Mouse (Mus musculus) MEL (cell line): Measurements from ENCODE around the gene Ugt1a6b. TPM values are rescaled to one million over a fixed set of nuclear protein-coding genes. Genes with fewer than 3 reads are reported as not detected.

Experiments
- DNase-seq: peaks from one replicate; pipeline ENCODE4 v3.0.0; 2011; ENCODE audit warnings: low read depth, low spot score
- H3K27ac ChIP-seq: 2 replicates; pipeline ENCODE4 v1.5.1; 2012; ENCODE audit warnings: low read depth, mild to moderate bottlenecking, control low read depth, low read length, moderate library complexity; ENCODE audit not compliant: control insufficient read depth
- H3K27me3 ChIP-seq, 2 experiments: fragments of 150-350 bp in 1 of 2; sonication (generic) in 1 of 2; 2 replicates each; pipeline ENCODE4 v1.6.1; 2012; ENCODE audit warnings: low read length in 2 of 2, mild to moderate bottlenecking in 2 of 2, improper control_type of control experiment in 1 of 2, moderate library complexity in 1 of 2; ENCODE audit not compliant: insufficient read depth in 2 of 2, control insufficient read depth in 1 of 2
- H3K36me3 ChIP-seq, 2 experiments: 2 replicates each; pipeline ENCODE4 v1.6.1; 2012 to 2014; ENCODE audit warnings: low read length in 2 of 2, improper control_type of control experiment in 1 of 2, inconsistent platforms in 1 of 2, mild to moderate bottlenecking in 1 of 2; ENCODE audit not compliant: insufficient read depth in 2 of 2, control insufficient read depth in 1 of 2
- H3K4me1 ChIP-seq, 2 experiments: fragments of 150-350 bp in 1 of 2; sonication (generic) in 1 of 2; 2 replicates each; pipeline ENCODE4 v1.6.1; 2012; ENCODE audit warnings: low read length in 2 of 2, improper control_type of control experiment in 1 of 2, mild to moderate bottlenecking in 1 of 2; ENCODE audit not compliant: insufficient read depth in 2 of 2, control insufficient read depth in 1 of 2
- H3K4me3 ChIP-seq, 2 experiments: fragments of 150-350 bp in 1 of 2; sonication (generic) in 1 of 2; 2 replicates each; pipeline ENCODE4 v1.5.1; 2012; ENCODE audit warnings: low read depth in 2 of 2, low read length in 2 of 2, mild to moderate bottlenecking in 2 of 2, moderate library complexity in 2 of 2, control low read depth in 1 of 2, improper control_type of control experiment in 1 of 2; ENCODE audit not compliant: control insufficient read depth in 1 of 2, insufficient read depth in 1 of 2
- H3K79me2 ChIP-seq: 2 replicates; pipeline ENCODE4 v1.6.1; 2012; ENCODE audit warnings: mild to moderate bottlenecking, low read length, moderate library complexity; ENCODE audit not compliant: control insufficient read depth, poor library complexity, insufficient read depth
- H3K9ac ChIP-seq: 2 replicates; pipeline ENCODE4 v1.6.1; 2012; ENCODE audit warnings: low read depth, mild to moderate bottlenecking, control low read depth, low read length, moderate library complexity; ENCODE audit not compliant: control insufficient read depth, poor library complexity, severe bottlenecking
- H3K9me3 ChIP-seq: fragments of 150-350 bp; sonication (generic); replicated peaks from 2 replicates; pipeline ENCODE4 v1.6.1; 2012; ENCODE audit warnings: mild to moderate bottlenecking, low read length, improper control_type of control experiment, moderate library complexity; ENCODE audit not compliant: insufficient read depth
- BHLHE40 ChIP-seq: IDR thresholded peaks from 2 replicates; pipeline ENCODE4 v1.6.1; 2012; ENCODE audit warnings: low read depth, mild to moderate bottlenecking, inconsistent platforms, low read length, improper control_type of control experiment, borderline replicate concordance
- CHD1 ChIP-seq: IDR thresholded peaks from 2 replicates; pipeline ENCODE4 v1.6.1; 2012; ENCODE audit warnings: low read depth, mild to moderate bottlenecking, inconsistent platforms, low read length, improper control_type of control experiment
- CHD2 ChIP-seq: IDR thresholded peaks from 2 replicates; pipeline ENCODE4 v1.6.1; 2011; ENCODE audit warnings: low read length, improper control_type of control experiment
- CTCF ChIP-seq, 3 experiments: IDR thresholded peaks in 2 of 3; conservative IDR thresholded peaks in 1 of 3; 2 replicates each; pipeline ENCODE4 v1.5.1; 2011 to 2012; ENCODE audit warnings: low read length in 3 of 3, low read depth in 2 of 3, mild to moderate bottlenecking in 2 of 3, improper control_type of control experiment in 1 of 3, inconsistent platforms in 1 of 3, mixed read lengths in 1 of 3, moderate library complexity in 1 of 3; ENCODE audit not compliant: control insufficient read depth in 1 of 3, insufficient read depth in 1 of 3, poor library complexity in 1 of 3, severe bottlenecking in 1 of 3
- E2F4 ChIP-seq: IDR thresholded peaks from 2 replicates; pipeline ENCODE4 v1.6.1; 2011; ENCODE audit warnings: low read depth, low read length, improper control_type of control experiment, borderline replicate concordance
- ELF1 ChIP-seq: IDR thresholded peaks from 2 replicates; pipeline ENCODE4 v1.6.1; 2014; ENCODE audit warnings: low read depth, mild to moderate bottlenecking, inconsistent platforms, low read length, improper control_type of control experiment, moderate library complexity
- EP300 ChIP-seq, 2 experiments: IDR thresholded peaks; 2 replicates each; pipeline ENCODE4 v1.6.1; 2011; ENCODE audit warnings: improper control_type of control experiment in 2 of 2, low read length in 2 of 2, low read depth in 1 of 2, mild to moderate bottlenecking in 1 of 2
- GABPA ChIP-seq: IDR thresholded peaks from 2 replicates; pipeline ENCODE4 v1.6.1; 2012; ENCODE audit warnings: low read depth, mild to moderate bottlenecking, inconsistent platforms, low read length, improper control_type of control experiment, moderate library complexity
- GATA1 ChIP-seq: IDR thresholded peaks from 2 replicates; pipeline ENCODE4 v1.6.1; 2011; ENCODE audit warnings: low read depth, low read length, improper control_type of control experiment
- JUND ChIP-seq: IDR thresholded peaks from 2 replicates; pipeline ENCODE4 v1.6.1; 2011; ENCODE audit warnings: low read depth, mild to moderate bottlenecking, improper control_type of control experiment, low read length
- KAT2A ChIP-seq: conservative IDR thresholded peaks from 2 replicates; pipeline ENCODE4 v1.6.1; 2012; ENCODE audit warnings: low read depth, low read length, improper control_type of control experiment, inconsistent platforms
- MAFK ChIP-seq: IDR thresholded peaks from 2 replicates; pipeline ENCODE4 v1.6.1; 2011; ENCODE audit warnings: low read depth, mild to moderate bottlenecking, low read length, improper control_type of control experiment, borderline replicate concordance
- MAX ChIP-seq: IDR thresholded peaks from 2 replicates; pipeline ENCODE4 v1.6.1; 2011; ENCODE audit warnings: low read length, improper control_type of control experiment
- MAZ ChIP-seq: IDR thresholded peaks from 2 replicates; pipeline ENCODE4 v1.6.1; 2012; ENCODE audit warnings: low read depth, mild to moderate bottlenecking, inconsistent platforms, low read length, improper control_type of control experiment
- MEF2A ChIP-seq: IDR thresholded peaks from 2 replicates; pipeline ENCODE4 v1.6.1; 2014; ENCODE audit warnings: low read depth, mild to moderate bottlenecking, inconsistent platforms, low read length, improper control_type of control experiment; ENCODE audit not compliant: poor library complexity, insufficient replicate concordance, severe bottlenecking; ENCODE audit errors: extremely low read depth
- MXI1 ChIP-seq: IDR thresholded peaks from 2 replicates; pipeline ENCODE4 v1.6.1; 2011; ENCODE audit warnings: mild to moderate bottlenecking, low read depth, low read length, improper control_type of control experiment
- MYB ChIP-seq: IDR thresholded peaks from 2 replicates; pipeline ENCODE4 v1.6.1; 2011; ENCODE audit warnings: mild to moderate bottlenecking, low read depth, low read length, improper control_type of control experiment
- MYC ChIP-seq: IDR thresholded peaks from 2 replicates; pipeline ENCODE4 v1.6.1; 2011; ENCODE audit warnings: low read depth, mild to moderate bottlenecking, low read length, improper control_type of control experiment, moderate library complexity
- NELFE ChIP-seq: IDR thresholded peaks from 2 replicates; pipeline ENCODE4 v1.6.1; 2011; ENCODE audit warnings: low read depth, low read length, improper control_type of control experiment
- NRF1 ChIP-seq: IDR thresholded peaks from 2 replicates; pipeline ENCODE4 v1.6.1; 2014; ENCODE audit warnings: low read depth, mild to moderate bottlenecking, inconsistent platforms, low read length, improper control_type of control experiment, moderate library complexity; ENCODE audit not compliant: poor library complexity, insufficient read depth, severe bottlenecking
- POLR2A ChIP-seq, 2 experiments: IDR thresholded peaks; 2 replicates each; pipeline ENCODE4 v1.6.1; 2011 to 2012; ENCODE audit warnings: low read length in 2 of 2, mild to moderate bottlenecking in 2 of 2, control low read depth in 1 of 2, improper control_type of control experiment in 1 of 2, low read depth in 1 of 2, moderate library complexity in 1 of 2; ENCODE audit not compliant: control insufficient read depth in 1 of 2, insufficient read depth in 1 of 2, poor library complexity in 1 of 2
- POLR2AphosphoS2 ChIP-seq: IDR thresholded peaks from 2 replicates; pipeline ENCODE4 v1.6.1; 2011; ENCODE audit warnings: low read length, improper control_type of control experiment
- POLR2AphosphoS5 ChIP-seq: IDR thresholded peaks from 2 replicates; pipeline ENCODE4 v1.6.1; 2012; ENCODE audit warnings: low read depth, borderline replicate concordance, mild to moderate bottlenecking, inconsistent platforms, low read length, moderate library complexity, mixed read lengths
- SIN3A ChIP-seq: IDR thresholded peaks from 2 replicates; pipeline ENCODE4 v1.6.1; 2012; ENCODE audit warnings: low read length, improper control_type of control experiment, inconsistent platforms
- SMC3 ChIP-seq: IDR thresholded peaks from 2 replicates; pipeline ENCODE4 v1.6.1; 2011; ENCODE audit warnings: low read depth, low read length, improper control_type of control experiment
- TAL1 ChIP-seq: IDR thresholded peaks from 2 replicates; pipeline ENCODE4 v1.6.1; 2012; ENCODE audit warnings: mild to moderate bottlenecking, inconsistent platforms, low read length, moderate library complexity, mixed read lengths
- TCF12 ChIP-seq: IDR thresholded peaks from 2 replicates; pipeline ENCODE4 v1.6.1; 2014; ENCODE audit warnings: low read depth, mild to moderate bottlenecking, inconsistent platforms, low read length, improper control_type of control experiment, moderate library complexity
- UBTF ChIP-seq: IDR thresholded peaks from 2 replicates; pipeline ENCODE4 v1.6.1; 2012; ENCODE audit warnings: low read depth, mild to moderate bottlenecking, inconsistent platforms, low read length, improper control_type of control experiment, moderate library complexity, borderline replicate concordance; ENCODE audit not compliant: insufficient read depth
- ZC3H11A ChIP-seq: IDR thresholded peaks from 2 replicates; pipeline ENCODE4 v1.6.1; 2012; ENCODE audit warnings: low read depth, mild to moderate bottlenecking, inconsistent platforms, low read length, improper control_type of control experiment
- ZMIZ1 ChIP-seq: IDR thresholded peaks from 2 replicates; pipeline ENCODE4 v1.6.1; 2012; ENCODE audit warnings: low read depth, mild to moderate bottlenecking, inconsistent platforms, low read length, improper control_type of control experiment, moderate library complexity
- polyA plus RNA-seq, 2 experiments: library from polyadenylated mRNA; stranded (reverse) in 1 of 2; unstranded in 1 of 2; fragments of >175 nt in 1 of 2; fragments of >200 nt in 1 of 2; gene quantifications; 2 replicates each; pipeline versions ENCODE4 v1.2.1 to v1.2.4; 2012; ENCODE audit warnings: low replicate concordance in 2 of 2, low read depth in 1 of 2; ENCODE audit not compliant: insufficient read length in 2 of 2, insufficient read depth in 1 of 2, missing spikeins in 1 of 2
- total RNA-seq: library from RNA; depleted of rRNA; stranded (reverse); fragments of 300-350 nt; gene quantifications from 2 replicates; pipeline ENCODE4 v1.2.3, GENCODE M21; 2012

Gene Ugt1a6b
- total and polyA plus RNA-seq, 3 experiments, result not detected

GRCm38 (mm10) chr1:88261706-88262105 lies 158.7 kb downstream of the Ugt1a6b start:
- Histone ChIP-seq H3K27ac (peak overlapping the region; percentile 31; the same call in 1 of the 2 replicates), H3K4me3 (no peak overlapping the region), H3K27me3 (no peaks in the 10 kb centered on the region), H3K79me2 (no peaks in the 10 kb centered on the region), H3K9ac (no peak overlapping the region), H3K4me1 (peaks cover 7 to 17% of the 10 kb centered on the region in 2 experiments), H3K36me3 (peaks cover 14 to 24% of the 10 kb centered on the region in 2 experiments), H3K9me3 (no peaks in the 10 kb centered on the region)
- DNase-seq, result peak; percentile 49
- TF ChIP-seq MYC, result no peak
- TF ChIP-seq NELFE, result peak; percentile 20; the same call in 1 of the 2 replicates
- 0 out of 4 replicates have a peak, but pooled peaks of 1 of the 2 experiments have one; percentile 5 for TF ChIP-seq EP300 (IDR thresholded peaks at IDR 0.05; ENCODE audit: low read depth in 1 of 2, low read length in 2 of 2)
- TF ChIP-seq NRF1, result no peak
- TF ChIP-seq ZMIZ1, result peak; percentile 61; the same call in 1 of the 2 replicates
- no peak for TF ChIP-seq MAFK
- no peak for TF ChIP-seq MEF2A
- no peak for TF ChIP-seq ZC3H11A
- no peak for TF ChIP-seq JUND
- TF ChIP-seq KAT2A, result no peak
- TF ChIP-seq TAL1, result no peak
- TF ChIP-seq MAX, result 0 out of 2 replicates have a peak, but pooled peaks have one; percentile 1
- no peak; a peak in 2 of 4 replicates for TF ChIP-seq POLR2A (IDR thresholded peaks at IDR 0.05; ENCODE audit: control insufficient read depth in 1 of 2, insufficient read depth in 1 of 2, low read depth in 1 of 2, low read length in 2 of 2, poor library complexity in 1 of 2)
- TF ChIP-seq TCF12, result no peak
- TF ChIP-seq MYB, result no peak
- no peak for TF ChIP-seq MXI1
- peak; percentile 13; the same call in 1 of the 2 replicates for TF ChIP-seq SMC3
- TF ChIP-seq POLR2AphosphoS5, result no peak
- TF ChIP-seq UBTF, result no peak

GRCm38 (mm10) chr1:88262255-88262654 lies 159.2 kb downstream of the Ugt1a6b start:
- Histone ChIP-seq H3K4me3 (no peak overlapping the region), H3K4me1 (peaks cover 7 to 17% of the 10 kb centered on the region in 2 experiments), H3K9me3 (no peaks in the 10 kb centered on the region), H3K27me3 (no peaks in the 10 kb centered on the region), H3K36me3 (peaks cover 14 to 24% of the 10 kb centered on the region in 2 experiments), H3K79me2 (no peaks in the 10 kb centered on the region), H3K27ac (peak overlapping the region; percentile 31), H3K9ac (no peak overlapping the region)
- peak; percentile 94 for DNase-seq
- TF ChIP-seq POLR2AphosphoS5 (no peak), POLR2AphosphoS2 (peak; percentile 79), MAX (no peak), POLR2A (IDR thresholded peaks at IDR 0.05; ENCODE audit: control insufficient read depth in 1 of 2, insufficient read depth in 1 of 2, low read depth in 1 of 2, low read length in 2 of 2, poor library complexity in 1 of 2) (peak in 1 of 2 experiments; percentile 59; a peak in 2 of 4 replicates), MAZ (no peak), MYB (peak; percentile 53; the same call in 1 of the 2 replicates), GABPA (no peak), ZC3H11A (0 out of 2 replicates have a peak, but pooled peaks have one; percentile 18), UBTF (no peak), TCF12 (0 out of 2 replicates have a peak, but pooled peaks have one; percentile 23), MEF2A (no peak), BHLHE40 (no peak), GATA1 (no peak), NELFE (0 out of 2 replicates have a peak, but pooled peaks have one; percentile 2), CTCF (IDR thresholded peaks at IDR 0.05 in 2 of 3, conservative IDR thresholded peaks at IDR 0.05 in 1 of 3; ENCODE audit: control insufficient read depth in 1 of 3, insufficient read depth in 1 of 3, low read depth in 2 of 3, low read length in 3 of 3, poor library complexity in 1 of 3, severe bottlenecking in 1 of 3) (no peak), CHD2 (peak; percentile 58; the same call in 1 of the 2 replicates), E2F4 (no peak), CHD1 (no peak), SIN3A (peak; percentile 53; the same call in 1 of the 2 replicates), ELF1 (no peak)
